ENCODE assay signal across 14 mouse cellular contexts in genomic region chr4:125487031-125487430, GRCm38 (mm10). TPM values are rescaled to one million over a fixed set of nuclear protein-coding genes. Genes with fewer than 3 reads are reported as not detected.
A peak's percentile ranks its signal among the peaks of the same experiment; 100 is the strongest.
DNase-seq lines count a peak whose midpoint lies in the region; ATAC-seq and TF ChIP-seq lines count a peak whose summit lies in the region.
"Had no signal": no experiment of that assay in that cellular context is flagged by ENCODE, and none has a peak within 500 bp of the region (broad histone marks: within the 10 kb centered on the region; RNA-seq: fewer than 3 reads in every experiment).

No protein-coding gene starts in this region.

- H3K4me3 ChIP-seq in neural tube, embryonic 11.5 days (ENCODE audit: low read depth, low read length), result no peak overlapping the region
- no peak overlapping the region for H3K4me3 ChIP-seq in hindbrain, embryonic 11.5 days (ENCODE audit: low read depth, low read length)
- no peak overlapping the region for H3K4me3 ChIP-seq in midbrain, embryonic 13.5 days (replicated peaks)
- H3K4me3 ChIP-seq in left cerebral cortex, adult 2 months, result no peak overlapping the region
- H3K4me3 ChIP-seq: heart, adult 2 months; limb, embryonic 12.5 days had no signal

- no peak overlapping the region for H3K27ac ChIP-seq in neural tube, embryonic 11.5 days (ENCODE audit: low read depth, low read length)
- peak overlapping the region; percentile 24; the same call in 1 of the 2 replicates for H3K27ac ChIP-seq in hindbrain, embryonic 11.5 days (ENCODE audit: low read depth, low read length)
- H3K27ac ChIP-seq in midbrain, embryonic 13.5 days, result 0 out of 2 replicates have a peak overlapping the region, but pooled peaks have one; percentile 51
- no peak overlapping the region; the same call in 1 of the 2 replicates for H3K27ac ChIP-seq in left cerebral cortex, adult 2 months
- H3K27ac ChIP-seq: heart, adult 2 months; limb, embryonic 12.5 days had no signal

- H3K9ac ChIP-seq in neural tube, embryonic 11.5 days (ENCODE audit: low read length), result no peak overlapping the region
- no peak overlapping the region for H3K9ac ChIP-seq in hindbrain, embryonic 11.5 days (ENCODE audit: low read depth, low read length)
- peak overlapping the region; percentile 54 for H3K9ac ChIP-seq in midbrain, embryonic 13.5 days (replicated peaks)
- H3K9ac ChIP-seq: limb, embryonic 12.5 days had no signal

- H3K36me3 ChIP-seq in neural tube, embryonic 11.5 days (ENCODE audit: control insufficient read depth, insufficient read depth, low read length), result no peaks in the 10 kb centered on the region
- H3K36me3 ChIP-seq in hindbrain, embryonic 11.5 days (ENCODE audit: control insufficient read depth, insufficient read depth, low read length), result no peaks in the 10 kb centered on the region
- H3K36me3 ChIP-seq in midbrain, embryonic 13.5 days, result no peaks in the 10 kb centered on the region
- H3K36me3 ChIP-seq: limb, embryonic 12.5 days had no signal

- TF ChIP-seq CTCF in left cerebral cortex, adult 2 months (IDR thresholded peaks at IDR 0.05), result no peak

- DNase-seq in neural tube, embryonic 11.5 days (ENCODE audit: low spot score), result peak; percentile 49
- no peak for DNase-seq in neural tube, embryonic 10.5 days (ENCODE audit: extremely low spot score, low spot score)
- no peak for DNase-seq in hindbrain, embryonic 11.5 days (ENCODE audit: low spot score)
- DNase-seq in left cerebral cortex, postnatal 4 days, result no peak
- no peak for DNase-seq in frontal cortex, postnatal 25 days (ENCODE audit: low spot score in 2 of 2)
- no peak for DNase-seq in left cerebral cortex, adult 2 months (ENCODE audit: extremely low spot score in 1 of 2, low spot score in 2 of 2)
- DNase-seq in urinary bladder, adult 18-20 months (ENCODE audit: low spot score in 2 of 2), result no peak
- DNase-seq: heart, adult 2 months; thymus, postnatal 25 days had no signal

- peak; percentile 26; the same call in 1 of the 2 replicates for ATAC-seq in neural tube, embryonic 11.5 days (ENCODE audit: insufficient read depth, low FRiP score, low TSS enrichment)
- ATAC-seq in hindbrain, embryonic 11.5 days (ENCODE audit: low FRiP score), result no peak
- peak; percentile 9; the same call in 1 of the 2 replicates for ATAC-seq in midbrain, embryonic 13.5 days
- ATAC-seq: intestine, embryonic 16.5 days had no signal

- peak overlapping the region; percentile 1; the same call in 1 of the 2 replicates for H3K4me2 ChIP-seq in neural tube, embryonic 11.5 days (ENCODE audit: low read depth)
- H3K4me2 ChIP-seq in hindbrain, embryonic 11.5 days (replicated peaks; ENCODE audit: low read depth, low read length), result peak overlapping the region; percentile 19; the same call in 1 of the 2 replicates
- H3K4me2 ChIP-seq in midbrain, embryonic 13.5 days (replicated peaks), result peak overlapping the region; percentile 83
- H3K4me2 ChIP-seq: limb, embryonic 12.5 days had no signal

- no peaks in the 10 kb centered on the region for H3K9me3 ChIP-seq in neural tube, embryonic 11.5 days (ENCODE audit: control insufficient read depth, low read length)
- H3K9me3 ChIP-seq in hindbrain, embryonic 11.5 days (ENCODE audit: control insufficient read depth, low read length), result no peaks in the 10 kb centered on the region
- no peaks in the 10 kb centered on the region for H3K9me3 ChIP-seq in midbrain, embryonic 13.5 days
- H3K9me3 ChIP-seq: limb, embryonic 12.5 days had no signal

- H3K27me3 ChIP-seq in neural tube, embryonic 11.5 days (ENCODE audit: control insufficient read depth, insufficient read depth, low read length), result peaks cover 72% of the 10 kb centered on the region
- peaks cover 74% of the 10 kb centered on the region for H3K27me3 ChIP-seq in hindbrain, embryonic 11.5 days (ENCODE audit: control insufficient read depth, insufficient read depth, low read length)
- peaks cover 92% of the 10 kb centered on the region for H3K27me3 ChIP-seq in midbrain, embryonic 13.5 days

- 3% methylated on average over 7 of the region's 7 CpGs for WGBS in neural tube, embryonic 11.5 days
- WGBS in hindbrain, embryonic 11.5 days, result 3% methylated on average over 7 of the region's 7 CpGs
- 2% methylated on average over 7 of the region's 7 CpGs for WGBS in midbrain, embryonic 13.5 days

- intact Hi-C loops in left cerebral cortex, postnatal 4 days (cut with DNase I), result no loop called here
- intact Hi-C loops in left cerebral cortex, adult 2 months (cut with DNase I), result loop anchor here (2.0 to 10.0 kb wide), 4 partner anchors 90 to 455 kb away; no protein-coding TSS in a partner anchor

- peaks cover 44% of the 10 kb centered on the region for H3K4me1 ChIP-seq in neural tube, embryonic 11.5 days (ENCODE audit: control insufficient read depth, insufficient read depth, low read length)
- H3K4me1 ChIP-seq in hindbrain, embryonic 11.5 days (replicated peaks; ENCODE audit: control insufficient read depth, insufficient read depth, low read length), result peaks cover 18% of the 10 kb centered on the region
- peaks cover 77% of the 10 kb centered on the region for H3K4me1 ChIP-seq in midbrain, embryonic 13.5 days (replicated peaks)

RNA-seq across cellular contexts. Expression of gene Grik3, which starts 3.5 kb away (rescaled TPM):
- polyA plus RNA-seq in neural tube, embryonic 11.5 days (2014; fragmentation: Nextera tagmentation; extraction: Ambion mirVana), result 1.3 and 1.4 TPM in 2 replicates
- 2.1 and 2.9 TPM in 2 replicates for polyA plus RNA-seq in hindbrain, embryonic 11.5 days (2014; fragmentation: Nextera tagmentation; extraction: Ambion mirVana)
- polyA plus RNA-seq in midbrain, embryonic 13.5 days (2015; fragmentation: Nextera tagmentation; extraction: Ambion mirVana), result 3.1 and 3.6 TPM in 2 replicates
- 10 to 100 TPM; 64.9 to 68.8 TPM for total RNA-seq in left cerebral cortex, postnatal 4 days (2021)
- total RNA-seq in left cerebral cortex, adult 2 months (2021), result 10 to 100 TPM; 42.3 to 45.8 TPM
- total RNA-seq: common myeloid progenitor, adult 5-6 weeks had no signal
- polyA plus RNA-seq: limb, embryonic 12.5 days; liver, embryonic 16.5 days had no signal

Comparison
In these comparisons a context has a peak if more than half of its experiments do, and no peak if none do; other contexts are left out.
1. H3K27ac ChIP-seq: peak in hindbrain, embryonic 11.5 days (single experiment) and midbrain, embryonic 13.5 days (single experiment); none in neural tube, embryonic 11.5 days (single experiment) and left cerebral cortex, adult 2 months (single experiment).
2. H3K4me2 ChIP-seq: peak in every context shown above with its lines; median percentile 83 in midbrain, embryonic 13.5 days; 19 in hindbrain, embryonic 11.5 days; 1 in neural tube, embryonic 11.5 days.